Mouse (Mus musculus): Measurements from ENCODE around the gene Gdpd4.

Gene Gdpd4

GRCm38 (mm10) chr7:98084541-98085293 is 165.0 kb downstream of the Gdpd4 start:
- DNase-seq (ENCODE audit: extremely low read depth, low read depth) = no peak

- no peak for DNase-seq (ENCODE audit: extremely low read depth, low read depth)
Observed at GRCm38 (mm10) chr7:98085314-98085713, 165.6 kb downstream of the Gdpd4 start.

- no peak for DNase-seq (ENCODE audit: extremely low read depth, low read depth)
Observed at GRCm38 (mm10) chr7:98086346-98086745, 166.6 kb downstream of the Gdpd4 start.

- DNase-seq (ENCODE audit: extremely low read depth, low read depth) = no peak
Observed at GRCm38 (mm10) chr7:98095852-98096251, 176.1 kb downstream of the Gdpd4 start.

- no peak for DNase-seq (ENCODE audit: extremely low read depth, low read depth)
Observed at GRCm38 (mm10) chr7:98097557-98097956, 177.8 kb downstream of the Gdpd4 start.

Data from MEL-GATA-1-ER (cell line).